Mouse (Mus musculus) cerebellum, adult 2 months (tissue): ENCODE results near the gene Cadm1. TPM values are rescaled to one million over a fixed set of nuclear protein-coding genes. Genes with fewer than 3 reads are reported as not detected.

Experiments
- DNase-seq, 2 experiments: peaks; one replicate each; pipeline ENCODE4 v3.0.0; 2021
- H3K27ac ChIP-seq: fragments of 200-500 bp; 2 replicates; pipeline ENCODE4 v1.5.1; 2012; ENCODE audit warnings: low read length, control low read depth, inconsistent platforms; ENCODE audit not compliant: insufficient read depth
- H3K27me3 ChIP-seq: fragments of 200-500 bp; 2 replicates; pipeline ENCODE4 v1.6.1; 2012; ENCODE audit warnings: inconsistent platforms, mild to moderate bottlenecking, low read length, moderate library complexity; ENCODE audit not compliant: control insufficient read depth, insufficient read depth
- H3K4me1 ChIP-seq: fragments of 200-500 bp; 2 replicates; pipeline ENCODE4 v1.6.1; 2011; ENCODE audit warnings: low read length; ENCODE audit not compliant: control insufficient read depth, insufficient read depth
- H3K4me3 ChIP-seq: fragments of 200-500 bp; replicated peaks from 2 replicates; pipeline ENCODE3; 2011; ENCODE audit warnings: mild to moderate bottlenecking, low read depth, low read length, control low read depth; ENCODE audit not compliant: insufficient read depth
- CTCF ChIP-seq: fragments of 200-500 bp; IDR thresholded peaks from 2 replicates; pipeline ENCODE4 v1.5.1; 2011; ENCODE audit warnings: low read depth, mild to moderate bottlenecking, control low read depth, low read length, moderate library complexity, borderline replicate concordance; ENCODE audit not compliant: insufficient read depth
- POLR2A ChIP-seq: fragments of 200-500 bp; IDR thresholded peaks from 2 replicates; pipeline ENCODE4 v1.6.1; 2011; ENCODE audit warnings: low read length, control low read depth, borderline replicate concordance; ENCODE audit not compliant: insufficient read depth
- WGBS: fragments of 180-500 bp; shearing (Covaris S2); methylation state at CpG from one replicate; pipeline ENCODE4 v1.1.7; 2018; 5-methylcytosine and 5-hydroxymethylcytosine counted together
- polyA plus RNA-seq: library from polyadenylated mRNA; depleted of rRNA; stranded (reverse); fragments of >200 nt; gene quantifications from 2 replicates; pipeline ENCODE4 v1.2.3, GENCODE M21; 2012

The Cadm1 gene
- polyA plus RNA-seq, 1 experiment: 55.9 TPM

DNA sequence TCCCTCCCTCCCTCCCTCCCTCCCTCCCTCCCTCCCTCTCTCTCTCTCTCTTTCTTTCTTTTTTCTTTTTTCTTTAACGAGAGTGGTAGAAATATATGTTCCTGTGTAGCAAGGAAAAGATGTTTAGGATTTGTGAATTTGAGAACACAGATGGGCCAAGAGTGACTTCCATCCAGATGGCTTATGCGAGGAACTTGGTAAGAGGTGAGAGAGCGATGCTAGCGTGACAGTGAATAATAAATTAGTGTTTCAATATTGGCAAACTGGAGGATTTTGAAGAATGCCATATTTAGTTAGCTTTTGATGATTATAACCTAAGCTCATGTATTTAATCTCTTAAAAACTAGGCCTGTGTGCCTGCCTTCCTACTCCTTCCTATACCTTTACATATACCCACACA, 31.6 kb downstream of the Cadm1 start:
- H3K4me1 ChIP-seq: peaks cover 3% of the 10 kb centered on the region; the same call in 1 of the 2 replicates
- no peak for DNase-seq
- H3K27ac ChIP-seq: no peak overlapping the region
- H3K27me3 ChIP-seq: no peaks in the 10 kb centered on the region
- TF ChIP-seq POLR2A (no peak), CTCF (no peak)
- no peak overlapping the region for H3K4me3 ChIP-seq
- WGBS: 79% methylated on average over 4 of the region's 4 CpGs

DNA sequence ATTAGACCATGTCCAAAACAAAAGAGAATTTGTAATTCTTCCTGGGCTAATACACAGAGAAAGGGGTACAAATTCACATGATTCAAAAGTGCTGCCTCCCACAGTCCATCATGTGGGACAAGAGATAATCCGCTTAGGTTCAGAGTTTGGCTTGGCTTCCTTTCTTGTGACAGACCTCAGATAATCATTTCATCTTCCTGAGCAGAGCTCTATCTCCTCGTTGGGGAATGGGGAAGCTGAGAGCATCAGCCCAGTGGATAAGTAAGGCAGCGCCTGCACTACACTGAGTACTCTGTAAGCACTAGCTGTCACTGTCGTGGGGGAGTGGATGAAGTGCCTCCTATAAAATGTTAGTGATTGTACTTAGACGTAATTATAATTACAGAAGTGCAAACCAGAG, 35.1 kb downstream of the Cadm1 start:
- Histone ChIP-seq H3K27me3 (no peaks in the 10 kb centered on the region), H3K27ac (no peak overlapping the region), H3K4me3 (no peak overlapping the region), H3K4me1 (no peaks in the 10 kb centered on the region; the same call in 1 of the 2 replicates)
- no peak for TF ChIP-seq CTCF
- no peak for TF ChIP-seq POLR2A
- 56% methylated on average over 5 of the region's 5 CpGs for WGBS
- no peak for DNase-seq

- 77% methylated on average over 6 of the region's 6 CpGs for WGBS
Measured at GRCm38 (mm10) chr9:47567873-47568272, 37.9 kb downstream of the Cadm1 start.

DNA sequence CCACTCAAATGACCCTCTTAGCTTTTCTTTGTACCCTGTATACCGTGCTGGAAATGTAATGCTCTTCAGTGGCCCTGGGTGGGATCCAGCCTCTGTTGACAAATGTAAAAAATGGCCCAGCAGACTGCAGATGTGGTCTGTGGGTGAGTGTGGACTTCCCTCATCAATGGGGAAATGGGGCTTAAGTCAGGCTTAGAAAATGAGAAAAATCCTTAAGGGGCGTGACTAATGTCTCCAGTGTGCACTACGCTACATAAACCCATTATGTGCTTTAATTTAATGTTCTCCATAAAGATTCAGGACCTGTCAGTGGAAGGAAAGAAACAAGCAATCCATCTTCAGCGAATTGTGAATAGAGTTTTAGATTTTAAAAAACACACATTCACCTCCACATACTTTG, 40.2 kb downstream of the Cadm1 start:
- DNase-seq: no peak
- no peak for TF ChIP-seq CTCF
- TF ChIP-seq POLR2A: no peak
- no peaks in the 10 kb centered on the region for H3K27me3 ChIP-seq
- peaks cover 11% of the 10 kb centered on the region for H3K4me1 ChIP-seq
- 90% methylated on average over 4 of the region's 4 CpGs for WGBS
- H3K27ac ChIP-seq: no peak overlapping the region
- no peak overlapping the region for H3K4me3 ChIP-seq

More at GRCm38 (mm10) chr9:47567873-47568272, 37.9 kb downstream of the Cadm1 start:
- Histone ChIP-seq H3K4me3 (no peak overlapping the region), H3K27ac (no peak overlapping the region), H3K4me1 (peaks cover 3% of the 10 kb centered on the region; the same call in 1 of the 2 replicates), H3K27me3 (no peaks in the 10 kb centered on the region)
- TF ChIP-seq POLR2A: no peak
- no peak for TF ChIP-seq CTCF
- no peak for DNase-seq

DNA sequence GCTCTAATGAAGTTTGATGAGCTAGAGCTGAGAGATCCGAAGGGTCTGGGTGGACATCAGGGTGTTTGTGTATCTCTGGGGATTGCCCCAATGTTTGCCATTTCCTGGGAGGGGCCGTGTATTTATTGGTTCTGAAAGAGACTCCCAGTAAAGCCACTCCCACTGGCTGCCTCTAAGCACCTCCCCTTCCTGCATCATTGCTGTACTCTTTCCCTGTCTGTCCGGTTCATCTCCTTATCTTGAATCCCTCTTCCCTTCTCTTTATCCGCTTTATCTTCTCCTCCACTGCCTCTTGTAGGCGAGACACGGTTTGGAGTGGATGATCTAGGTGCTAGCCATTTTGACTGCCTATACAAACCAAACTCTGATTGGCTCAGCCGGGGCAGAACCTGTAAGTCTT, 41.5 kb downstream of the Cadm1 start:
- DNase-seq: no peak
- no peak for TF ChIP-seq CTCF
- TF ChIP-seq POLR2A: no peak

DNA sequence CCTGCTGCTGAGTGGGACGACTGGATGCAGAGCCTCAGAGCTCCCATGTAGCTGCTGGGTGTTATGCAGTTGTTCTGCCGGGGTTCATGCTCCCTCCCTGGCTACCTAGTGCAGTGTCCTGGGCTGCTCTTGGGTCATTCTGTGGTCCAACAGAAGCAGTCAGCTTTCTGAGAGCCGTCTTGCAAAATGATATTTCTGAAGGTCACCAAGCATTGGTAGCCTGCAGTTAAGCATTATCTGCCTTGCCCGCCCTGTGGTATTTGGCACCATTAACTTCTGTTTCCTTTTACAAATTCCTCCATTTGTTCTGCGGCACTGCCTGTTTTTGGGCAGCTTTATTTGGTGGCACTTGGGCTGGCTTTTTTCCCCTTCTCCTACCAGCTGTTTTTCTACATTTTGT, 42.2 kb downstream of the Cadm1 start:
- WGBS: 41% methylated on average over 5 of the region's 5 CpGs
- peak in 1 of 2 experiments; percentile 47 for DNase-seq
- Histone ChIP-seq H3K27ac (no peak overlapping the region), H3K4me3 (no peak overlapping the region), H3K4me1 (peaks cover 14% of the 10 kb centered on the region), H3K27me3 (no peaks in the 10 kb centered on the region)
- no peak for TF ChIP-seq CTCF
- no peak for TF ChIP-seq POLR2A

More for the DNA sequence above, 41.5 kb downstream of the Cadm1 start:
- H3K4me1 ChIP-seq: peaks cover 14% of the 10 kb centered on the region
- no peak overlapping the region for H3K27ac ChIP-seq
- 93% methylated on average over 7 of the region's 7 CpGs for WGBS
- no peaks in the 10 kb centered on the region for H3K27me3 ChIP-seq
- no peak overlapping the region for H3K4me3 ChIP-seq

GRCm38 (mm10) chr9:47573456-47573855, 43.5 kb downstream of the Cadm1 start:
- H3K27me3 ChIP-seq: no peaks in the 10 kb centered on the region
- 90% methylated on average over 7 of the region's 7 CpGs for WGBS
- no peak for TF ChIP-seq CTCF
- no peak for TF ChIP-seq POLR2A

DNA sequence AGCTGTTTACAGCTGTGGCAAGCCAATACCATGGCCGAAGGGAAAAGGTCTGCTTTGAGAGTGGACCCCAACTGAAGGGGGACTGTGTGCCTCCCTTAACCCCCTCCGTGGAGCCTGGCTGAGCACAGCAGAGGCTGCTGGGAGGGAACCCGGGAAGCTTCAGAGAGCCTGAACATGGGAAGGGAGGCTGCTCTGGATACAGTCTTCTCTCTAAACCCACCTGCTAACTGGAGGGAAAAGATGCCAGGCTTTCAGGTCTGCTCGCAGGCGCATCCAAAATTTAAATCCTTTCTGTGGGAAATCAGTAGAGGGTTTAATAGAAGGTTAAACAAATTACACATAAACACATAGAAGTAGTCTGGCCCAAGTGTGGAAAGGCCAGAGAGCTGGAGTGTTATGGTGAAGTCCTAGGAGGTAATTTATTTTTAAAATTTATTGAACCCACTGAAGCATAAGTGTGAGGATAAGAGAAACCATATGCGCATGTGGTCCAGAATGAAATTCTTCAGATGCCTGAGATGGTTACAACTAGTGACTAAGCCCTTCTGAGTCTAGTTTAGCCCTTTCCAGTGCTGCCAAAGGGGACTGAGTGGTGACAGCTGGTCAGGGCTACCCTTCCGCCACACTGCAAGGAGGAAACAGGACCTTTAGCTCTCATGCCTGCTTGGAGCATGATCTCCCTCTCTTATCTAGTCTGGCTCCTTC, 44.9 kb downstream of the Cadm1 start:
- WGBS: 36% methylated on average over 7 of the region's 7 CpGs
- Histone ChIP-seq H3K4me3 (no peak overlapping the region), H3K27ac (peak overlapping the region; percentile 65; the same call in 1 of the 2 replicates), H3K4me1 (peaks cover 14% of the 10 kb centered on the region), H3K27me3 (no peaks in the 10 kb centered on the region)
- peak; percentile 44 to 68 for DNase-seq
- TF ChIP-seq CTCF: no peak
- TF ChIP-seq POLR2A: no peak

More at GRCm38 (mm10) chr9:47573456-47573855, 43.5 kb downstream of the Cadm1 start:
- Histone ChIP-seq H3K4me3 (no peak overlapping the region), H3K4me1 (peaks cover 14% of the 10 kb centered on the region), H3K27ac (no peak overlapping the region)
- no peak for DNase-seq
